Mouse (Mus musculus) olfactory bulb, adult 2 months (tissue): ENCODE results near the gene Cbfa2t2.

ENCODE experiments used
- CTCF ChIP-seq: fragments of 200-500 bp; IDR thresholded peaks from 2 replicates; pipeline ENCODE4 v1.5.1; 2012; ENCODE audit warnings: low read depth, mild to moderate bottlenecking, low read length, moderate library complexity; ENCODE audit not compliant: insufficient read depth
- POLR2A ChIP-seq: fragments of 200-500 bp; IDR thresholded peaks from 2 replicates; pipeline ENCODE4 v1.6.1; 2012; ENCODE audit warnings: mild to moderate bottlenecking, low read depth, low read length, moderate library complexity; ENCODE audit not compliant: insufficient read depth

DNA sequence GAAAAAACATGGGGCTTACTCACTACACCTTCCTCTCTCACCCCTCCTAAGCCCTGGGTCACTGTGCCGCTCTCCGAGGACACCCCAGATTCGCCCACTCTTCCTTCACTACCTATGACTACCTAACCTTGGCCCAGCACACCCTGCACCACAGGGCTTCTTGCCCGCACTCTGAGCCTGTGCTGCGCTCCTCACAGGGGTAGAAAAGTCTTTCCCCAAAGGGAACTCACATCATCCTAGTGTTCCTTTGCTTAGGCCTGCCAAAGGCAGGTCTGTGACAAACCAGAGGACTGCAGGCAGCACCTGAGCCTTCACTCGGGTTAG lies 141.4 kb downstream of the Cbfa2t2 start:
- TF ChIP-seq POLR2A (no peak), CTCF (no peak)
